ENCODE assay signal across 8 mouse cellular contexts in the genomic region with DNA sequence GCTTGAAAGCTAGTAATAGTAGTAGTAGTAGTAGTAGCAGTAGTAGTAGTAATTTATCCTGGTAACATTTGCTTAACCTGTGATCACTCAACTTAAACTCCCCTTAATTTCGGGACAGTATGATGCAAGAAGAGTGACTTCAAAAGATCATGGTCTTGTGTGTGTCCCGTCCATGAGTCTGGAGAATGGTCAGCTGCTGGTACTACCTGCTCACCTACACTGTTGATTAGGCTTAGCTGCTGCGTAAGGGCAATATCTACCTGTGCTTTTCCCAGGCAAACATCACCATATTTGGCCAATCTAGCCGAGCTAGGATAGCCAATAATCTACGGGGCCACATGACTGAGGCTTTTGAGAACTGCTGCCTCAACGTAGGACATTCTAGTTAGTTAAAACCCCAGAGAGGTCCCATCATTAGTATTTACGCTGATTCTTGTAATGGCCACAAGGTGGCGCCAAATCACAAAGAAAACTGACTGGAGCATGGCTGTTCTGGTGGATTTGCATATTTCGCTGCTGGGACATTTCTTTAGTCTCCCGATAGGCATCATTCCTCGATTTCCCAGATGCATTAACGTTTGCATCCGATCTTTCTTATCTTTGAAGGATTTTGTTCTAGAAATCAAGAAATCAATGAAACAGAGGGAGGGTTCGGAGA. TPM values are rescaled to one million over a fixed set of nuclear protein-coding genes. Genes with fewer than 3 reads are reported as not detected.
DNase-seq lines count a peak whose midpoint lies in the region; TF ChIP-seq lines count a peak whose summit lies in the region.

No protein-coding gene starts in this region.

- H3K4me3 ChIP-seq in gastrocnemius, adult 2 months = peak overlapping the region; percentile 25
- 0 out of 2 replicates have a peak overlapping the region, but pooled peaks have one; percentile 24 for H3K4me3 ChIP-seq in left cerebral cortex, adult 2 months

- peak; percentile 90 for TF ChIP-seq CTCF in gastrocnemius, adult 2 months (IDR thresholded peaks at IDR 0.05)
- peak; percentile 88 for TF ChIP-seq CTCF in left cerebral cortex, adult 2 months (IDR thresholded peaks at IDR 0.05)

- intact Hi-C loops in gastrocnemius, adult 2 months (cut with DNase I) = loop anchor here (1.0 to 5.0 kb wide), 2 partner anchors 130 to 180 kb away; no protein-coding TSS in a partner anchor
- intact Hi-C loops in left cerebral cortex, adult 2 months (cut with DNase I) = loop anchor here (1.0 to 2.0 kb wide), 3 partner anchors 65 to 180 kb away; no protein-coding TSS in a partner anchor

- DNase-seq in ZHBTc4 (ENCODE audit: low read depth, low spot score) = peak; percentile 83
- DNase-seq in cerebellum, postnatal 25 days = peak; percentile 59 to 69
- peak; percentile 52 for DNase-seq in gastrocnemius, adult 2 months
- DNase-seq in induced T-regulatory cell, adult 2 months (ENCODE audit: low read depth) = peak; percentile 93
- DNase-seq in left cerebral cortex, adult 2 months (ENCODE audit: extremely low spot score in 1 of 2, low spot score in 2 of 2) = peak; percentile 62 to 63
- peak; percentile 31 to 76 for DNase-seq in lung, postnatal 4 days
- peak; percentile 72 for DNase-seq in retina, postnatal 7 days (ENCODE audit: low read depth, low spot score)
- DNase-seq in yolk sac, embryonic 10.5 days (ENCODE audit: low spot score) = peak; percentile 50

- no peak overlapping the region for H3K27ac ChIP-seq in gastrocnemius, adult 2 months
- H3K27ac ChIP-seq in left cerebral cortex, adult 2 months = no peak overlapping the region

RNA-seq across cellular contexts. Expression of a gene that starts 26.0 kb away (rescaled TPM):
- total RNA-seq in gastrocnemius, adult 2 months (2021) = under 1 TPM; 0.64 to 0.74 TPM
- 10 to 100 TPM in 1 of 2 experiments, 1 to 10 TPM in 1; 9.7 to 12.8 TPM for total RNA-seq in left cerebral cortex, adult 2 months (2021)

Comparison
In these comparisons a context has a peak if more than half of its experiments do, and no peak if none do; other contexts are left out.
1. RNA of a gene that starts 26.0 kb away (total RNA-seq): 9.7 to 12.8 TPM in left cerebral cortex, adult 2 months; 0.64 to 0.74 TPM in gastrocnemius, adult 2 months; every median in the first group is over 4 times any median in the second.
2. Peak in every context shown above with its lines, with median percentiles within 50 percentile points of each other: DNase-seq.